Mouse (Mus musculus) liver, embryonic 12.5 days (tissue): ENCODE data around the gene Pus3. TPM values are rescaled to one million over a fixed set of nuclear protein-coding genes. Genes with fewer than 3 reads are reported as not detected.

ENCODE experiments used
- ATAC-seq: fragments of 200-750 bp; cut with Nextera tagmentation; 2 replicates; pipeline ENCODE4 v1.8.0; 2017; ENCODE audit warnings: moderate number of reproducible peaks, mild to moderate bottlenecking, moderate library complexity
- H3K27ac ChIP-seq: fragments of 300-500 bp; sonication (generic); 2 replicates; pipeline ENCODE4 v1.5.1; 2016; ENCODE audit warnings: mild to moderate bottlenecking
- H3K27me3 ChIP-seq: fragments of 300-500 bp; sonication (generic); replicated peaks from 2 replicates; pipeline ENCODE4 v1.6.1; 2016; ENCODE audit warnings: mild to moderate bottlenecking, moderate library complexity
- H3K36me3 ChIP-seq: fragments of 300-500 bp; sonication (generic); 2 replicates; pipeline ENCODE4 v1.6.1; 2016; ENCODE audit warnings: mild to moderate bottlenecking, moderate library complexity
- H3K4me1 ChIP-seq: fragments of 300-500 bp; sonication (generic); 2 replicates; pipeline ENCODE4 v1.6.1; 2016
- H3K4me2 ChIP-seq: fragments of 300-500 bp; sonication (generic); 2 replicates; pipeline ENCODE4 v1.6.1; 2016; ENCODE audit warnings: mild to moderate bottlenecking, moderate library complexity
- H3K4me3 ChIP-seq: fragments of 300-500 bp; sonication (generic); 2 replicates; pipeline ENCODE4 v1.5.1; 2016; ENCODE audit warnings: mild to moderate bottlenecking, moderate library complexity
- H3K9ac ChIP-seq: fragments of 300-500 bp; sonication (generic); 2 replicates; pipeline ENCODE4 v1.6.1; 2016; ENCODE audit warnings: mild to moderate bottlenecking, moderate library complexity
- H3K9me3 ChIP-seq: fragments of 300-500 bp; sonication (generic); replicated peaks from 2 replicates; pipeline ENCODE4 v1.6.1; 2016; ENCODE audit warnings: mild to moderate bottlenecking, moderate library complexity
- WGBS: fragments of 180-500 bp; shearing (Covaris S2); methylation state at CpG from one replicate; pipeline ENCODE4 v1.1.7; 2016; ENCODE audit not compliant: insufficient replicate concordance; 5-methylcytosine and 5-hydroxymethylcytosine counted together
- polyA plus RNA-seq: library from polyadenylated mRNA; unstranded; fragments of >200 nt; fragmentation: Nextera tagmentation; extraction: Ambion mirVana; gene quantifications from 2 replicates; pipeline ENCODE4 v1.2.1, GENCODE M21; 2016

The Pus3 gene
- polyA plus RNA-seq, 1 experiment from 2014 or later: 12.9 TPM

GRCm38 (mm10) chr9:35548455-35548854, 9.9 kb upstream of the Pus3 start:
- Histone ChIP-seq H3K27me3 (peaks cover 3% of the 10 kb centered on the region; the same call in 1 of the 2 replicates), H3K4me1 (peaks cover 4% of the 10 kb centered on the region), H3K4me3 (no peak overlapping the region), H3K9me3 (no peaks in the 10 kb centered on the region), H3K27ac (no peak overlapping the region), H3K36me3 (no peaks in the 10 kb centered on the region), H3K9ac (no peak overlapping the region), H3K4me2 (no peak overlapping the region)
- no peak for ATAC-seq
- 70% methylated on average over 9 of the region's 9 CpGs for WGBS

GRCm38 (mm10) chr9:35556494-35557102, 1.8 kb upstream of the Pus3 start:
- Histone ChIP-seq H3K27ac (no peak overlapping the region), H3K4me3 (no peak overlapping the region), H3K4me1 (peaks cover 29% of the 10 kb centered on the region), H3K36me3 (peaks cover 9% of the 10 kb centered on the region), H3K4me2 (no peak overlapping the region), H3K9ac (no peak overlapping the region), H3K9me3 (no peaks in the 10 kb centered on the region), H3K27me3 (peaks cover 54% of the 10 kb centered on the region)
- ATAC-seq: no peak
- WGBS: 46% methylated on average over 12 of the region's 12 CpGs

GRCm38 (mm10) chr9:35559009-35559890, 855 bp downstream of the Pus3 start:
- ATAC-seq: peak; percentile 84

GRCm38 (mm10) chr9:35561076-35561475, 2.7 kb downstream of the Pus3 start:
- peaks cover 38% of the 10 kb centered on the region for H3K4me1 ChIP-seq
- no peaks in the 10 kb centered on the region for H3K9me3 ChIP-seq
- H3K4me2 ChIP-seq: no peak overlapping the region
- no peak overlapping the region for H3K27ac ChIP-seq
- ATAC-seq: no peak
- no peak overlapping the region for H3K9ac ChIP-seq
- H3K27me3 ChIP-seq: peaks cover 31% of the 10 kb centered on the region
- no peak overlapping the region for H3K4me3 ChIP-seq
- H3K36me3 ChIP-seq: peaks cover 45% of the 10 kb centered on the region
- WGBS: 89% methylated on average over 11 of the region's 11 CpGs

More at GRCm38 (mm10) chr9:35559009-35559890, 855 bp downstream of the Pus3 start:
- peak overlapping the region; percentile 76 for H3K9ac ChIP-seq
- WGBS: 3% methylated on average over 31 of the region's 31 CpGs
- H3K4me3 ChIP-seq: peak overlapping the region; percentile 72
- peaks cover 27% of the 10 kb centered on the region for H3K36me3 ChIP-seq
- H3K4me2 ChIP-seq: peak overlapping the region; percentile 94
- H3K4me1 ChIP-seq: peaks cover 33% of the 10 kb centered on the region
- H3K27me3 ChIP-seq: peaks cover 48% of the 10 kb centered on the region
- H3K9me3 ChIP-seq: no peaks in the 10 kb centered on the region
- H3K27ac ChIP-seq: peak overlapping the region; percentile 64; the same call in 1 of the 2 replicates

GRCm38 (mm10) chr9:35561583-35561982, 3.2 kb downstream of the Pus3 start:
- Histone ChIP-seq H3K4me1 (peaks cover 38% of the 10 kb centered on the region), H3K4me3 (no peak overlapping the region), H3K27ac (no peak overlapping the region), H3K27me3 (peaks cover 26% of the 10 kb centered on the region), H3K9me3 (no peaks in the 10 kb centered on the region), H3K4me2 (no peak overlapping the region), H3K9ac (no peak overlapping the region), H3K36me3 (peaks cover 50% of the 10 kb centered on the region)
- no peak for ATAC-seq
- WGBS: 54% methylated on average over 6 of the region's 6 CpGs

GRCm38 (mm10) chr9:35564536-35565240, 6.3 kb downstream of the Pus3 start:
- peaks cover 36% of the 10 kb centered on the region for H3K4me1 ChIP-seq

GRCm38 (mm10) chr9:35567995-35568394, 9.6 kb downstream of the Pus3 start:
- no peak overlapping the region for H3K27ac ChIP-seq
- H3K36me3 ChIP-seq: peaks cover 48% of the 10 kb centered on the region
- peak overlapping the region; percentile 8; the same call in 1 of the 2 replicates for H3K9ac ChIP-seq
- H3K27me3 ChIP-seq: peaks cover 12% of the 10 kb centered on the region; the same call in 1 of the 2 replicates
- no peak overlapping the region for H3K4me3 ChIP-seq
- 81% methylated on average over 3 of the region's 3 CpGs for WGBS
- ATAC-seq: no peak
- H3K4me1 ChIP-seq: peaks cover 28% of the 10 kb centered on the region
- no peaks in the 10 kb centered on the region for H3K9me3 ChIP-seq
- peak overlapping the region; percentile 68 for H3K4me2 ChIP-seq

More at GRCm38 (mm10) chr9:35564536-35565240, 6.3 kb downstream of the Pus3 start:
- no peak overlapping the region for H3K4me2 ChIP-seq
- H3K9me3 ChIP-seq: no peaks in the 10 kb centered on the region
- H3K9ac ChIP-seq: no peak overlapping the region
- 79% methylated on average over 5 of the region's 5 CpGs for WGBS
- H3K27me3 ChIP-seq: no peaks in the 10 kb centered on the region
- H3K27ac ChIP-seq: no peak overlapping the region
- H3K4me3 ChIP-seq: no peak overlapping the region
- H3K36me3 ChIP-seq: peaks cover 68% of the 10 kb centered on the region
- ATAC-seq: no peak

GRCm38 (mm10) chr9:35569571-35570534, 11.5 kb downstream of the Pus3 start, which contains the start of the genes Pate2 and Hyls1:
TSS of gene Pate2 (plus strand) at chr9:35570284.
TSS of gene Hyls1 (minus strand) at chr9:35570398.
- H3K9ac ChIP-seq: peak within 1 kb of the TSS; percentile 82
- H3K4me2 ChIP-seq: peak within 1 kb of the TSS; percentile 68
- H3K4me1 ChIP-seq: peaks cover 26% of the 10 kb centered on the region
- H3K27ac ChIP-seq: peak within 1 kb of the TSS; percentile 97
- no peaks in the 10 kb centered on the region for H3K9me3 ChIP-seq
- H3K36me3 ChIP-seq: peaks cover 35% of the 10 kb centered on the region
- WGBS: under 1% methylated on average over 86 of the region's 86 CpGs
- H3K27me3 ChIP-seq: peaks cover 27% of the 10 kb centered on the region
- ATAC-seq: peak; percentile 96
- peak within 1 kb of the TSS; percentile 80 for H3K4me3 ChIP-seq

GRCm38 (mm10) chr9:35570663-35571062, 12.3 kb downstream of the Pus3 start:
- H3K4me3 ChIP-seq: peak overlapping the region; percentile 80
- peak overlapping the region; percentile 82 for H3K9ac ChIP-seq
- H3K27me3 ChIP-seq: peaks cover 30% of the 10 kb centered on the region
- peaks cover 27% of the 10 kb centered on the region for H3K36me3 ChIP-seq
- 4% methylated on average over 5 of the region's 5 CpGs for WGBS
- H3K27ac ChIP-seq: peak overlapping the region; percentile 97; the same call in 1 of the 2 replicates
- H3K4me1 ChIP-seq: peaks cover 25% of the 10 kb centered on the region
- ATAC-seq: 0 out of 2 replicates have a peak, but pooled peaks have one; percentile 0
- peak overlapping the region; percentile 68 for H3K4me2 ChIP-seq
- no peaks in the 10 kb centered on the region for H3K9me3 ChIP-seq

GRCm38 (mm10) chr9:35574416-35574815, 16.0 kb downstream of the Pus3 start:
- WGBS: 10% methylated on average over 32 of the region's 32 CpGs
- peaks cover 42% of the 10 kb centered on the region for H3K27me3 ChIP-seq
- peak overlapping the region; percentile 11; the same call in 1 of the 2 replicates for H3K4me3 ChIP-seq
- H3K9me3 ChIP-seq: no peaks in the 10 kb centered on the region
- peaks cover 13% of the 10 kb centered on the region for H3K4me1 ChIP-seq
- peak overlapping the region; percentile 46 for H3K4me2 ChIP-seq
- no peaks in the 10 kb centered on the region for H3K36me3 ChIP-seq
- H3K27ac ChIP-seq: no peak overlapping the region
- no peak overlapping the region for H3K9ac ChIP-seq
- no peak for ATAC-seq

GRCm38 (mm10) chr9:35587674-35588073, 29.3 kb downstream of the Pus3 start:
- Histone ChIP-seq H3K36me3 (no peaks in the 10 kb centered on the region), H3K9me3 (no peaks in the 10 kb centered on the region), H3K27ac (no peak overlapping the region), H3K4me2 (no peak overlapping the region), H3K9ac (no peak overlapping the region), H3K4me3 (no peak overlapping the region), H3K27me3 (no peaks in the 10 kb centered on the region), H3K4me1 (no peaks in the 10 kb centered on the region)
- 10% methylated on average over 1 of the region's 1 CpGs for WGBS
- ATAC-seq: no peak
